Mouse (Mus musculus): Measurements from ENCODE around the gene Mapk8ip2. TPM values are rescaled to one million over a fixed set of nuclear protein-coding genes. Genes with fewer than 3 reads are reported as not detected.

The Mapk8ip2 gene
- not detected for polyA plus RNA-seq (2015; fragmentation: Illumina TruSeq; extraction: RNeasy Lipid Tissue Mini Kit (QIAGEN cat#74804); ENCODE audit: insufficient read depth, low replicate concordance)

DNA sequence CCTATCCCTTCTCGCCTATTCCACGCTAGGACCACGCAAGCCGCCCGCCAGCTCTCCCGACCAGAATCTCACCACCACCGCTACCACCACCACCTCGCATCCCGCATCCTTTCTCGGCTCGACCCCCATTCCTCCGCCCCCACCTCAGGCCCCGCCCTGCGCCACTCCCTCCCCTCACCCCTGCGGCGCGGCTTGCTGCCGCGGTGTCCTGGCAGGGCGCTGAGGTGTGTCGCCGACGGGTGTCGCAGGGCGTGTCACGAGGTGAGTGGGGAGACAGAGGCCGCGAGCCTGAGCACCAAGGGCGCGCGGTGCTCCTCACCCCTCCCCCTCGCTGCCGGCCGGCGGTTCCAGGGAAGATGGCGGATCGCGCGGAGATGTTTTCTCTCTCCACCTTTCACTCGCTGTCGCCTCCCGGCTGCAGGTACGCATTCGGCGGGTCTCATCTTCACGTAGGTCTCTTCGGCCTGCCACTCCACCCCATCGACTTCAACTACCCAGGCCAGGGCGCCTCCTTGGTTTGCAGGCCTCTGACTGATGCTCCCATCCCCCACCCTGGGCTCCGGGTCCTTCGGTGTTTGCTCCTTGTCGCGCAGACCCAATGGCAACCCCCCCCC, at the start of gene Mapk8ip2:
TSS of gene Mapk8ip2 (plus strand) at position 49 of the 614 bp plus-strand sequence.

DNA sequence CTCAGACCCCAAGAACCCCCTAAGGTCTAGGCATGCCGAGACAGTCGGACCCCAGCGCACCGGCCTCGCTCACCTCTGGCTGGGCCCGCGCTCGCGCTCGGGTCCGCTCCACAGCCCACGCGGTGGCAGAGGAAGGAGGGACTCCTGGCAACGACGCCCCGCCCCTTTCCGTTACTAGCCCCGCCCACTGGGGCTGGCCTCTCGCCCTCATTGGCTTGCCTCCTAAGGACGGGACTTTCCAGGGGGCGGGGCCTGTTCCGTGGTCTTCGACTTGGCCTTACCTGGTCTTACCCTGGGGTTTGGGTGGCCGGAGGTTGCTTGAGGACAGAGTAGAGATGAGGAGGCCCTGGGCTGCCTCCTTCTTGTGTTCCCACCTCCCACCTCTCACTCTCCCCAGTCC, 43.6 kb upstream of the Mapk8ip2 start, which contains the start of gene Syce3:
TSS of gene Syce3 (minus strand) at position 386 of the 400 bp plus-strand sequence.

DNA sequence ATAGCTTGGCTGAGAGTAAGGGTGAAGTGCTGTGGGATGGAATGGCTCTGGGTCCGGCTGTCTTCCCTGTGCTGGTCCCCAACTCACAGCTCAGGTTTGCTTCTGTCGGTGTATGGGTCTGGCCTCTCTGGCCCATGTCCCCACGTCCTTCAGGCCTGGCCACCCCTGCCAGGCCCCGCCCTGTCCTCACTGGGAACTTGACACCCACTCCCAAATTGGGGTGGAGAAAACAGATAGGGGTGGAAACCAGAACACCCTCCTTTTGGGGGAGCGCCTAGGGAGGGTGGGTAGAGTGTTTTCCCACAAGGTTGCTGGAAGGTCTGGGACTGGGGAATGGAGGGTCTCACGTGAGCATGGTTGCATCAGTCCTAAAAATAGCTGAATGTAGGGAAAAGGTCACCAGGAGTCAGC, 28.0 kb upstream of the Mapk8ip2 start, which contains the start of gene Cpt1b:
TSS of gene Cpt1b (minus strand) at position 153 of the 411 bp plus-strand sequence.

DNA sequence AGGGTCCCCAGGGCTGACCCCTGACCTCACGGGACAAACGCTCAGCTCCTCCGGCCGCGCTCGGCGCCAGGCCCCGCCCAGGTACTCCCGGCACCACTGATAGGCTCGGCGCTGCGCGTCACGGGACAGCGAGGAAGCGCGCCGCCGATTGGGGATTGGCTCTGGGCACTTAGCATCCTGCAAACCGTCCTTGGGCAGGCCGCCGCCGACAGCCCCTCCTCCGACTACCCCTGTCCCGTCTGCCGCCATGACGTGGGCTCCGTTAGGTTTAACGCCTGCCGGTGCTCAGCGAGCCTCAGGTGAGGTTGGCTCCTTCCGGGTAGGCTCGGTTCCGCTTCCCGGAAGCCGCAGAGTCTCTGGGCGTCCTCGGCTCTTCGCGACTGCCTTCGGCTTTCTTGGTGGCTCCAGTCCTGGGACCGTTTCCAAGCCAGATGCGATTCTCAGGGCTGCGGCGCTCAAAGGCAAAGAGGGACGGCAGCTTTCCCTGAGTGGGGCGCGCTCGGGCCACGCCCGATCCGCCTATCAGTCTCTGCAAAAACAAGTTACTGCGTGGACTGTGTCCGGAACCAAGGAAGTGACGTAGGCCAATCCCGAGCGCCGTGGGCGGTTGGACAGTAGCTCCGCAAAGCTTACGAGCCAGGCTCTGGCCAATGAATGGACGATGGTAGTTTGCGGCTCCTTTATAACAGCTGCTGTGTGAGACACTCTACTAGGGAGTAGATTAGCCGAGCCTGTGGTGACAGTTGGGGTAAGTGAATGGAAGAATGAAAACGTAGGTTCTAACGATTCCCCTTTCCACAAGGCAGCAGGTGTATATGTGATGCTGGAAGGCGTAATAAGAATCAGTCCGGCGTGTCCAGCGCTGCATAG, 24.1 kb upstream of the Mapk8ip2 start, which contains the start of the genes C730034F03Rik, Gm44502 and Chkb:
TSS of gene C730034F03Rik (plus strand) at position 238 of the 870 bp plus-strand sequence.
TSS of gene Gm44502 (minus strand) at position 345 of the 870 bp plus-strand sequence.
TSS of gene Chkb (minus strand) at position 557 of the 870 bp plus-strand sequence.

DNA sequence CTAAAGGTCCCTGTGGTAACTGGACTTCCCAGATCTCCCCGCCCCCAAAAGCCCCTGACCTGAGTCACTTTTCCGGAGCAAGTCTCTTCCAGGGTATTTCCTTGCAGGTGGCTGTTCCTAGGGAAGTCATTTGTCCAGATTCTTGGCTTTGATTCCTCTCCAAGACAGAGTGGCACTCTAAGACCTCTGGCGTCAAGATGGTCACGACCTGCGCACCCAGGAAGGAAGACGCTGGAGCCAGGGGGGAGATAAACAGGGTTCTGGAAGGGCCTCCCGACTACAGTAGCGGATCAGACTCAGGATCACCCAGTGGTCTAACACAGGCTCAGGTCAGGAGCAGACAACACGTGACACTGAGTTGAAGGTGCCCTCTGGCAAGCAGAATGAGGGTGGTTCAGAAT, 23.4 kb downstream of the Mapk8ip2 start, which contains the start of gene Arsa:
TSS of gene Arsa (minus strand) at position 335 of the 401 bp plus-strand sequence.

DNA sequence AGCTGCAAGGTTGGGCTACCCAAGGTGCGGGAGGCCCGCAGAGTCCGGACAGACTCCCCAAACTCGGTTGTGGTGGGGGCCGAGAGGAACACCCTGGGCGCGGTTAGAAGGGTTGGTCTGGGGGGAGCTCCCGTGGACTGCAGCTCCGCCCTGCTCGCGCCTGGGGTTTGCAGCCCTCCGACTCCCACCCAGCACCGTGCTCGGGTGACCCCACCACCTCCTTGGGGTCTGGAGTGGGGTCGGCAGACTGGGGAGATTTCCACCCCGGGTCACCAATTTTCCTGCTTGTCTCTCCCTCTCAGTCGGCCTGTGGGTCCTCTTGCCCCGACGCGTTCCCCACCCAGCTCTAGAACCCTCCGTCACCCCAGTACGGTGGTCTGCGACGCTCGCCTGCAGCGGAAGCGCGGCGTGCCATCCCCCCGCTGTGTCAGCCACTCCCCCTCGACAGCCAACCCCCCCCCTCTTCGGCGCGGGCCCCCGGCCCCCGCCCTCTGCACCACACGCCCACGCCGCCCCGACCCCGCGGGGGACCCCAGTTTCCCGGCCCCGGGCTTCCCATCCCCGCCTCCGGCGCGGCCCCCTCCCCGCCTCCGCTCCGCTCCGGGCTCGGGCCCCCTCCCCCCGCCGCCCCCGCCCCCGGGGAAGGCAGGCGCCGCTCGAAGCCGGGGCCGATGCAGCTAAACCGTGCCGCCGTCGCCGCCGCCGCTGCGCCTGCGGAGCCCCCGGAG, 45.4 kb downstream of the Mapk8ip2 start, which contains the start of gene Shank3:
TSS of gene Shank3 (plus strand) at position 663 of the 728 bp plus-strand sequence.

Other genes starting within 250 kb of the Mapk8ip2 start
- 33.9 TPM for gene Ppp6r2, start 242.4 kb upstream of the Mapk8ip2 start, polyA plus RNA-seq (2015; fragmentation: Illumina TruSeq; extraction: RNeasy Lipid Tissue Mini Kit (QIAGEN cat#74804); ENCODE audit: insufficient read depth, low replicate concordance)
- 77.3 TPM for gene Sbf1, start 138.6 kb upstream of the Mapk8ip2 start, polyA plus RNA-seq (2015; fragmentation: Illumina TruSeq; extraction: RNeasy Lipid Tissue Mini Kit (QIAGEN cat#74804); ENCODE audit: insufficient read depth, low replicate concordance)
- gene Adm2, start 131.2 kb upstream of the Mapk8ip2 start, polyA plus RNA-seq (2015; fragmentation: Illumina TruSeq; extraction: RNeasy Lipid Tissue Mini Kit (QIAGEN cat#74804); ENCODE audit: insufficient read depth, low replicate concordance) = 0.61 TPM
- not detected for gene Miox, start 119.5 kb upstream of the Mapk8ip2 start, polyA plus RNA-seq (2015; fragmentation: Illumina TruSeq; extraction: RNeasy Lipid Tissue Mini Kit (QIAGEN cat#74804); ENCODE audit: insufficient read depth, low replicate concordance)
- gene Lmf2, start 98.3 kb upstream of the Mapk8ip2 start, polyA plus RNA-seq (2015; fragmentation: Illumina TruSeq; extraction: RNeasy Lipid Tissue Mini Kit (QIAGEN cat#74804); ENCODE audit: insufficient read depth, low replicate concordance) = 12.4 TPM
- gene Ncaph2, start 98.2 kb upstream of the Mapk8ip2 start, polyA plus RNA-seq (2015; fragmentation: Illumina TruSeq; extraction: RNeasy Lipid Tissue Mini Kit (QIAGEN cat#74804); ENCODE audit: insufficient read depth, low replicate concordance) = 70.9 TPM
- gene Sco2, start 80.1 kb upstream of the Mapk8ip2 start, polyA plus RNA-seq (2015; fragmentation: Illumina TruSeq; extraction: RNeasy Lipid Tissue Mini Kit (QIAGEN cat#74804); ENCODE audit: insufficient read depth, low replicate concordance) = 4.4 TPM
- gene Tymp, start 76.9 kb upstream of the Mapk8ip2 start, polyA plus RNA-seq (2015; fragmentation: Illumina TruSeq; extraction: RNeasy Lipid Tissue Mini Kit (QIAGEN cat#74804); ENCODE audit: insufficient read depth, low replicate concordance) = not detected
- not detected for gene Odf3b, start 74.6 kb upstream of the Mapk8ip2 start, polyA plus RNA-seq (2015; fragmentation: Illumina TruSeq; extraction: RNeasy Lipid Tissue Mini Kit (QIAGEN cat#74804); ENCODE audit: insufficient read depth, low replicate concordance)
- gene Klhdc7b, start 69.0 kb upstream of the Mapk8ip2 start, polyA plus RNA-seq (2015; fragmentation: Illumina TruSeq; extraction: RNeasy Lipid Tissue Mini Kit (QIAGEN cat#74804); ENCODE audit: insufficient read depth, low replicate concordance) = not detected
- not detected for gene Syce3, start 43.4 kb upstream of the Mapk8ip2 start, polyA plus RNA-seq (2015; fragmentation: Illumina TruSeq; extraction: RNeasy Lipid Tissue Mini Kit (QIAGEN cat#74804); ENCODE audit: insufficient read depth, low replicate concordance)
- gene Cpt1b, start 28.1 kb upstream of the Mapk8ip2 start, polyA plus RNA-seq (2015; fragmentation: Illumina TruSeq; extraction: RNeasy Lipid Tissue Mini Kit (QIAGEN cat#74804); ENCODE audit: insufficient read depth, low replicate concordance) = 2.7 TPM
- 4.1 TPM for gene C730034F03Rik, start 24.3 kb upstream of the Mapk8ip2 start, polyA plus RNA-seq (2015; fragmentation: Illumina TruSeq; extraction: RNeasy Lipid Tissue Mini Kit (QIAGEN cat#74804); ENCODE audit: insufficient read depth, low replicate concordance)
- not detected for gene Gm44502, start 24.2 kb upstream of the Mapk8ip2 start, polyA plus RNA-seq (2015; fragmentation: Illumina TruSeq; extraction: RNeasy Lipid Tissue Mini Kit (QIAGEN cat#74804); ENCODE audit: insufficient read depth, low replicate concordance)
- 127 TPM for gene Chkb, start 24.0 kb upstream of the Mapk8ip2 start, polyA plus RNA-seq (2015; fragmentation: Illumina TruSeq; extraction: RNeasy Lipid Tissue Mini Kit (QIAGEN cat#74804); ENCODE audit: insufficient read depth, low replicate concordance)
- 12.4 TPM for gene Arsa, start 23.5 kb downstream of the Mapk8ip2 start, polyA plus RNA-seq (2015; fragmentation: Illumina TruSeq; extraction: RNeasy Lipid Tissue Mini Kit (QIAGEN cat#74804); ENCODE audit: insufficient read depth, low replicate concordance)
- gene Shank3, start 45.7 kb downstream of the Mapk8ip2 start, polyA plus RNA-seq (2015; fragmentation: Illumina TruSeq; extraction: RNeasy Lipid Tissue Mini Kit (QIAGEN cat#74804); ENCODE audit: insufficient read depth, low replicate concordance) = 8.1 TPM
- gene Acr, start 114.4 kb downstream of the Mapk8ip2 start, polyA plus RNA-seq (2015; fragmentation: Illumina TruSeq; extraction: RNeasy Lipid Tissue Mini Kit (QIAGEN cat#74804); ENCODE audit: insufficient read depth, low replicate concordance) = 0.35 TPM
- 6.2 TPM for gene Rabl2, start 138.0 kb downstream of the Mapk8ip2 start, polyA plus RNA-seq (2015; fragmentation: Illumina TruSeq; extraction: RNeasy Lipid Tissue Mini Kit (QIAGEN cat#74804); ENCODE audit: insufficient read depth, low replicate concordance)